20 mouse cellular contexts compared by ENCODE assay signal in the genomic region with DNA sequence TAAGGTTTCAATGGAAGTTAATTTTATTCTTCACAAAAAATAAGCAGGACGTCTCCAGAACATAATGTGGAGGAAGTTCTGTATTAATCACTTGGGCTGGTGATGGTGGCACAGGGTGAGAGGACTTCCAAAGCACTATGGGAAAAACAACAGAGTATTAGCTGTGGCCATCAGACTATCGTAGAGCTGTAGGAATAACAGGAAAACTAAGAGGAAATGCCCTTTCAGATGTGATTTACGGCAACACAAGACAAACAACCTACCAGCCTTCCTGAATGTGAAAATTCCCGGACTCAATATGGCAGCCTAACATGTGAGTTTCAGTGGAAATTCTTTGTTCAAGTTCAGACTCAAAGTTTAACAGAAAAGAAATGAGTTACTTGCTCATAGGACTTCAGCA. TPM values are rescaled to one million over a fixed set of nuclear protein-coding genes. Genes with fewer than 3 reads are reported as not detected.
DNase-seq lines count a peak whose midpoint lies in the region; ATAC-seq and TF ChIP-seq lines count a peak whose summit lies in the region.
"Had no signal": no experiment of that assay in that cellular context is flagged by ENCODE, and none has a peak within 500 bp of the region (broad histone marks: within the 10 kb centered on the region; RNA-seq: fewer than 3 reads in every experiment).

No protein-coding gene starts in this region.

- no peak overlapping the region for H3K4me3 ChIP-seq in kidney, adult 2 months (ENCODE audit: insufficient read depth, low read depth, low read length)
- no peak overlapping the region for H3K4me3 ChIP-seq in kidney, embryonic 15.5 days (replicated peaks)
- H3K4me3 ChIP-seq in kidney, embryonic 14.5 days (ENCODE audit: low read length), result no peak overlapping the region
- H3K4me3 ChIP-seq in lung, postnatal 0 days (ENCODE audit: low read depth, low read length), result no peak overlapping the region
- H3K4me3 ChIP-seq: embryonic facial prominence, embryonic 10.5 days; forebrain, embryonic 13.5 days; heart, adult 2 months; heart, embryonic 15.5 days had no signal

- H3K36me3 ChIP-seq in kidney, adult 2 months (ENCODE audit: control insufficient read depth, insufficient read depth, low read length), result no peaks in the 10 kb centered on the region
- no peaks in the 10 kb centered on the region for H3K36me3 ChIP-seq in kidney, embryonic 15.5 days
- H3K36me3 ChIP-seq in kidney, embryonic 14.5 days (ENCODE audit: control insufficient read depth, insufficient read depth, low read length), result no peaks in the 10 kb centered on the region
- H3K36me3 ChIP-seq in lung, postnatal 0 days (ENCODE audit: insufficient read depth, low read length), result no peaks in the 10 kb centered on the region
- H3K36me3 ChIP-seq: embryonic facial prominence, embryonic 10.5 days; heart, embryonic 15.5 days had no signal

- TF ChIP-seq POLR2A in kidney, adult 2 months (IDR thresholded peaks at IDR 0.05; ENCODE audit: low read depth, low read length), result no peak

- H3K4me2 ChIP-seq in kidney, embryonic 15.5 days, result no peak overlapping the region
- no peak overlapping the region for H3K4me2 ChIP-seq in kidney, embryonic 14.5 days (replicated peaks; ENCODE audit: low read depth, low read length)
- no peak overlapping the region for H3K4me2 ChIP-seq in lung, postnatal 0 days (replicated peaks; ENCODE audit: low read depth, low read length)
- H3K4me2 ChIP-seq: forebrain, embryonic 13.5 days; heart, embryonic 11.5 days; heart, embryonic 15.5 days had no signal

- no peak for ATAC-seq in kidney, embryonic 15.5 days (replicated peaks; ENCODE audit: low FRiP score)
- ATAC-seq in kidney, embryonic 14.5 days (ENCODE audit: low FRiP score, low TSS enrichment), result no peak
- ATAC-seq in lung, postnatal 0 days, result peak; percentile 60
- ATAC-seq: activated CD4-positive, CD25-positive, alpha-beta regulatory T cell, adult 4 months; forebrain, embryonic 13.5 days; forebrain, postnatal 0 days; Patski had no signal

- 47% methylated on average over 4 of the region's 4 CpGs for WGBS in kidney, adult 2 months
- WGBS in kidney, embryonic 15.5 days, result 54% methylated on average over 4 of the region's 4 CpGs
- 59% methylated on average over 4 of the region's 4 CpGs for WGBS in kidney, embryonic 14.5 days
- WGBS in lung, postnatal 0 days, result 62% methylated on average over 4 of the region's 4 CpGs

- H3K9me3 ChIP-seq in kidney, embryonic 15.5 days (replicated peaks), result no peaks in the 10 kb centered on the region
- H3K9me3 ChIP-seq in kidney, embryonic 14.5 days (ENCODE audit: control insufficient read depth, low read length), result peaks cover 4% of the 10 kb centered on the region; the same call in 1 of the 2 replicates
- no peaks in the 10 kb centered on the region for H3K9me3 ChIP-seq in lung, postnatal 0 days (ENCODE audit: low read length)
- H3K9me3 ChIP-seq: heart, embryonic 15.5 days had no signal

- TF ChIP-seq CTCF in kidney, adult 2 months (conservative IDR thresholded peaks at IDR 0.05; ENCODE audit: insufficient read depth, insufficient read length, low read depth, low read length), result no peak
- no peak for TF ChIP-seq CTCF in lung, postnatal 0 days (IDR thresholded peaks at IDR 0.05)

- TF ChIP-seq EP300 in lung, postnatal 0 days (IDR thresholded peaks at IDR 0.05), result peak; percentile 60

- H3K27ac ChIP-seq in kidney, adult 2 months (ENCODE audit: insufficient read depth, low read depth, low read length), result no peak overlapping the region
- H3K27ac ChIP-seq in kidney, embryonic 15.5 days, result no peak overlapping the region
- H3K27ac ChIP-seq in kidney, embryonic 14.5 days (ENCODE audit: low read depth, low read length), result no peak overlapping the region
- no peak overlapping the region for H3K27ac ChIP-seq in lung, postnatal 0 days (ENCODE audit: low read length)
- H3K27ac ChIP-seq: embryonic facial prominence, embryonic 10.5 days; forebrain, embryonic 13.5 days; heart, adult 2 months; heart, embryonic 15.5 days had no signal

- DNase-seq in kidney, adult 2 months, result peak; percentile 67
- DNase-seq in kidney, postnatal 14 days, result peak; percentile 43
- DNase-seq in lung, postnatal 0 days (ENCODE audit: low spot score), result peak; percentile 15
- DNase-seq in lung, postnatal 4 days, result no peak
- DNase-seq: adrenal gland, postnatal 36 days; cerebellum, adult 2 months; cerebellum, postnatal 10 days; forebrain, postnatal 0 days; gastrocnemius, postnatal 14 days; heart, adult 2 months; heart, postnatal 14 days had no signal

- H3K9ac ChIP-seq in kidney, embryonic 15.5 days, result no peak overlapping the region
- no peak overlapping the region for H3K9ac ChIP-seq in kidney, embryonic 14.5 days (ENCODE audit: low read depth, low read length)
- H3K9ac ChIP-seq in lung, postnatal 0 days (replicated peaks; ENCODE audit: low read depth), result no peak overlapping the region
- H3K9ac ChIP-seq: forebrain, embryonic 13.5 days; forebrain, postnatal 0 days; heart, embryonic 15.5 days had no signal

- no peaks in the 10 kb centered on the region for H3K4me1 ChIP-seq in kidney, adult 2 months (ENCODE audit: control insufficient read depth, insufficient read depth, low read length)
- H3K4me1 ChIP-seq in kidney, embryonic 15.5 days, result no peaks in the 10 kb centered on the region
- no peaks in the 10 kb centered on the region for H3K4me1 ChIP-seq in kidney, embryonic 14.5 days (ENCODE audit: control insufficient read depth, insufficient read depth, low read length)
- H3K4me1 ChIP-seq in lung, postnatal 0 days (ENCODE audit: insufficient read depth, low read depth, low read length), result no peaks in the 10 kb centered on the region
- H3K4me1 ChIP-seq: embryonic facial prominence, embryonic 10.5 days; forebrain, embryonic 13.5 days; heart, embryonic 15.5 days had no signal

- no peaks in the 10 kb centered on the region for H3K27me3 ChIP-seq in kidney, adult 2 months (replicated peaks; ENCODE audit: control insufficient read depth, insufficient read depth, low read length)
- H3K27me3 ChIP-seq in kidney, embryonic 15.5 days, result no peaks in the 10 kb centered on the region
- H3K27me3 ChIP-seq in kidney, embryonic 14.5 days (ENCODE audit: control insufficient read depth, insufficient read depth, low read length), result no peaks in the 10 kb centered on the region
- no peaks in the 10 kb centered on the region for H3K27me3 ChIP-seq in lung, postnatal 0 days (replicated peaks; ENCODE audit: insufficient read depth, low read length)
- H3K27me3 ChIP-seq: CH12.LX; forebrain, embryonic 13.5 days; heart, embryonic 15.5 days; Patski had no signal

RNA-seq across cellular contexts. Expression of a gene that starts 42.2 kb away (rescaled TPM):
- 3.7 and 4.4 TPM in 2 replicates for polyA plus RNA-seq in kidney, adult 2 months (2012; rRNA removed)
- polyA plus RNA-seq in kidney, embryonic 15.5 days (2015; fragmentation: Nextera tagmentation; extraction: Ambion mirVana), result 5.9 and 7.6 TPM in 2 replicates
- 3.2 and 6.4 TPM in 2 replicates for polyA plus RNA-seq in kidney, embryonic 14.5 days (2014; fragmentation: Nextera tagmentation; extraction: Ambion mirVana)
- polyA plus RNA-seq in lung, postnatal 0 days (2015; fragmentation: Nextera tagmentation; extraction: Ambion mirVana), result 3.0 and 3.4 TPM in 2 replicates
- polyA plus RNA-seq: activated CD4-positive, CD25-positive, alpha-beta regulatory T cell, adult 4 months; Patski had no signal

Comparison
In these comparisons a context has a peak if more than half of its experiments do, and no peak if none do; other contexts are left out.
1. DNase-seq: peak in kidney, adult 2 months (single experiment), kidney, postnatal 14 days (single experiment) and lung, postnatal 0 days (single experiment); none in lung, postnatal 4 days (0 of 2).